Mouse (Mus musculus) adrenal gland, postnatal 14 days (tissue): ENCODE measurements around the gene Gtf2h3. TPM values are rescaled to one million over a fixed set of nuclear protein-coding genes. Genes with fewer than 3 reads are reported as not detected.

Source experiments
- DNase-seq: peaks from one replicate; pipeline ENCODE4 v3.0.0; 2021; ENCODE audit warnings: mixed read lengths
- total RNA-seq: library from RNA; stranded (reverse); gene quantifications from 2 replicates; pipeline ENCODE4 v1.2.3, GENCODE M21; 2021

Gtf2h3 gene
- total RNA-seq, 1 experiment from 2014 or later: 35.6 TPM

DNA sequence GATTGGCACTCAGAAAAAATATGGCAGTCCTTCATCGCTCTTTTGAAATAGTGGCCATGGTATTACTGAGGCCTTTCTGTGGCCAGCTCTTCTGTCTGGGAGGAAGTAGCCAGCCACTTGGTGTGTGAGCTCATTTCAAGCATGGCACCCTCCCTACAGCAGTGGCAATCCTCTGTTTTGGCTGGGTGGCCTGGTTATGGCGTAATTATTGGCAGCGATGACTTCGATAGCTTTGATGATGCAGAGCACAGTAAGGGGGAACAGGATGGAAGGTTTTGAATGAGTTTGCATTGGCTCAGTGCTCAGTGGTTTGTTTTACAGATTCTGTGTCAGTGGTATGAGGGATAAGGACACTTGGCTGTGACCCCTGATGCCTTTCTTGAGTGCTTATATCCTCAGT is 57.8 kb downstream of the Gtf2h3 start:
- DNase-seq: no peak

DNA sequence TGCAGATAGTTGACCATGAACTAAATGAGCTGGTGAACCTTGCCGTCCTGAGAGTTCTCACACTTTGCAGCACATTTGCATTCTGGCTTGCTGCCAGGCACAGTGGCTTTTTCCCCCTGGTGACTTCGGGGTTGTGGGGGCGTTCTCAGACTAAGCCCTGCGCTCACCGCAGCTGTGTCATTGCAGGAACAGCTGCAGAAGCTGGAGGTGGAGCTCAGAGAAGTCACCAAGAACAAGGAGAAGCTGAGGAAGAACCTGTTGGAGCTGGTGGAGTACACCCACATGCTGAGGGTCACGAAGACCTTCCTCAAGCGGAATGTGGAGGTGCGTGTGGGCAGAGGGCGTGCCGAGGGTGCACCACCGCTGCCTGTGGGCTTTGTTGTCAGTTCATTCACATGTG is 58.4 kb downstream of the Gtf2h3 start:
- no peak for DNase-seq

DNA sequence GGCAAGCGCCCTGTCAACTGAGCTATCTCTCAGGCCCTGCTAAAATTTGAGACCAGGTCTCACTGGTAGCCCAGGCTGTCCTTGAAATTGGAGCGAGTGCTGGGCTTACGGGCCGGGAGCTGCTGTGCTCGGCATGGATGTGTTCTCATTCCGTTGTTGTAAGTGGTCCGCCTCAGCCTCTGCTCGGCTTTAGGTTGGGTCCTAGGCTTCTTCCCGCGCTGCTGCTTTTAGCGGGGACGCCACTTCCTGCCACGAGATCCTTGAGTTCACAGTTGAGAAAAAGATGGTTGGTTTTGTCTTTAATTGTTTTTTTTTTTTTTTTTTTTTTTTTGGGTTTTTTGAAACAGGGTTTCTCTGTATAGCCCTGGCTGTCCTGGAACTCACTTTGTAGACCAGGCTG is 58.9 kb downstream of the Gtf2h3 start:
- no peak for DNase-seq

Other genes with a start within 250 kb of the Gtf2h3 start
- 143 and 159 TPM in 2 replicates for gene Cdk2ap1, start 216.1 kb upstream of the Gtf2h3 start, total RNA-seq
- 90.7 and 103 TPM in 2 replicates for gene Sbno1, start 153.1 kb upstream of the Gtf2h3 start, total RNA-seq
- 146 and 162 TPM in 2 replicates for gene Kmt5a, start 139.2 kb upstream of the Gtf2h3 start, total RNA-seq
- 21.2 and 23.9 TPM in 2 replicates for gene Rilpl2, start 100.8 kb upstream of the Gtf2h3 start, total RNA-seq
- gene Snrnp35, start 96.0 kb upstream of the Gtf2h3 start, total RNA-seq: 13.4 and 18.4 TPM in 2 replicates
- gene Rilpl1, start 47.7 kb upstream of the Gtf2h3 start, total RNA-seq: 15.8 and 18.1 TPM in 2 replicates
- gene Tmed2, start 38.4 kb upstream of the Gtf2h3 start, total RNA-seq: 200 and 212 TPM in 2 replicates
- gene Ddx55, start 26.3 kb upstream of the Gtf2h3 start, total RNA-seq: 12.0 and 16.3 TPM in 2 replicates
- 42.9 and 51.2 TPM in 2 replicates for gene Eif2b1, start within 50 bp of the Gtf2h3 start, total RNA-seq
- gene Atp6v0a2, start 49.4 kb downstream of the Gtf2h3 start, total RNA-seq: 55.2 and 60.1 TPM in 2 replicates
- gene Dnah10, start 145.9 kb downstream of the Gtf2h3 start, total RNA-seq: 0.78 and 0.94 TPM in 2 replicates